Mouse (Mus musculus): ENCODE results near the gene Slc17a9. TPM values are rescaled to one million over a fixed set of nuclear protein-coding genes. Genes with fewer than 3 reads are reported as not detected.

Gene Slc17a9
- 0.77 and 1.2 TPM in 2 replicates for polyA plus RNA-seq (2012; rRNA removed)

GRCm38 (mm10) chr2:180724585-180725413, at the start of gene Slc17a9:
Gene Slc17a9, plus strand, starts transcription at chr2:180725263.

GRCm38 (mm10) chr2:180709923-180710272, 15.2 kb upstream of the Slc17a9 start, which contains the start of the genes Dido1 and Gid8:
Gene Dido1, minus strand, starts transcription at chr2:180709999.
Gene Gid8, plus strand, starts transcription at chr2:180710117.

GRCm38 (mm10) chr2:180776793-180777192, 51.7 kb downstream of the Slc17a9 start, which contains the start of gene Bhlhe23:
Gene Bhlhe23, minus strand, starts transcription at chr2:180776900.

Other genes with a start within 250 kb of the Slc17a9 start
- gene Ntsr1, start 225.3 kb upstream of the Slc17a9 start, polyA plus RNA-seq (2012; rRNA removed) = 2.4 and 3.2 TPM in 2 replicates
- 65.3 and 71.8 TPM in 2 replicates for gene Mrgbp, start 144.0 kb upstream of the Slc17a9 start, polyA plus RNA-seq (2012; rRNA removed)
- 126 and 132 TPM in 2 replicates for gene Ogfr, start 136.0 kb upstream of the Slc17a9 start, polyA plus RNA-seq (2012; rRNA removed)
- gene Col9a3, start 127.5 kb upstream of the Slc17a9 start, polyA plus RNA-seq (2012; rRNA removed) = 49.9 and 240 TPM in 2 replicates
- gene Tcfl5, start 82.6 kb upstream of the Slc17a9 start, polyA plus RNA-seq (2012; rRNA removed) = 1.7 and 1.8 TPM in 2 replicates
- gene Dido1, start 15.3 kb upstream of the Slc17a9 start, polyA plus RNA-seq (2012; rRNA removed) = 35.1 and 38.5 TPM in 2 replicates
- gene Gid8, start 15.1 kb upstream of the Slc17a9 start, polyA plus RNA-seq (2012; rRNA removed) = 54.2 and 58.3 TPM in 2 replicates
- gene Bhlhe23, start 51.6 kb downstream of the Slc17a9 start, polyA plus RNA-seq (2012; rRNA removed) = 4.3 and 5.0 TPM in 2 replicates
- gene Ythdf1, start 195.7 kb downstream of the Slc17a9 start, polyA plus RNA-seq (2012; rRNA removed) = 57.7 and 65.5 TPM in 2 replicates
- gene Birc7, start 203.8 kb downstream of the Slc17a9 start, polyA plus RNA-seq (2012; rRNA removed) = 0.04 and 0.10 TPM in 2 replicates
- gene Nkain4, start 229.4 kb downstream of the Slc17a9 start, polyA plus RNA-seq (2012; rRNA removed) = 49.7 and 53.1 TPM in 2 replicates
- gene Arfgap1, start 242.0 kb downstream of the Slc17a9 start, polyA plus RNA-seq (2012; rRNA removed) = 105 and 122 TPM in 2 replicates